Mouse (Mus musculus) R1 (cell line): ENCODE results near the gene Zbtb20.

Experiments
- DNase-seq: peaks from one replicate; pipeline ENCODE4 v3.0.0-alpha.2; 2018; ENCODE audit warnings: low read depth, low spot score

Zbtb20 gene

DNA sequence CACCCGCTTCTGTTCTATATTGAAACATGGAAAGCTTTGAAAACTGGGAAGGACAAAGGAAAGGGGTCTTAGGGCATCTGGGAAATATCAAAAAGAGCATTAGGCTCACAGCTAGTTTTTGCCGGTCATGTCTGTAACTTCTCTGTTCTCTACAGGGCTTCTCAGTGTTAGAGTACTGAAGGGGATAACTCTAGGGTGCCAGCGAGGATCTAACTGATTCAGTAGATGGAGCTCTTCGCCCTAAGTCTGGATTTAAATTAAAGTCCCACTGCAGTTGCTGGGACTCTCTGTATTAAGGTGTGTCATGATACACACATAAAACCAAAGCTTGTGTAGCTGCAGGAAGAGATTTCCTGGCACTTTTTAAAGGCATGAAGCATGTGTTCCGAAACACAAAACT is 634.8 kb downstream of the Zbtb20 start:
- no peak for DNase-seq

- no peak for DNase-seq
These were observed 635.9 kb downstream of the Zbtb20 start for GRCm38 (mm10) chr16:43511531-43511930.

DNA sequence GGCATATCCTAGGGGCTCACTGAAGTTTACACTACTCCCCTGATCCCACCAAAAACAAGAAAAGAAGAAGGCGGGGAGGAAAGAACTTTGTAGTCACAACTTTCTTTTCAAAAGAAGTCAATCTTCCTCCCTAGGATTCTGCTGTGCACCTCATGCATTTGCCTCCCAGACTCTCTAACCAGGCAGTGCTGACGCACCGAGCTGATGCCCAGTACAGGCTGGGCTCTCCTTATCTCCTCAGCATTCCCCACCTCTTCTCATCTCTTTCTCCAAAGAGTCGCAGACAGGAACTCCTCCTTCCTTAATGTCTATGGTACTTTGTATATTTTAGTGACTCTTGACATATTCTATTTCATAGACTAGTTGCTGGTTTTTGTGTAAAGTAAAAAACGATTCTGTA is 638.3 kb downstream of the Zbtb20 start:
- DNase-seq: no peak

DNA sequence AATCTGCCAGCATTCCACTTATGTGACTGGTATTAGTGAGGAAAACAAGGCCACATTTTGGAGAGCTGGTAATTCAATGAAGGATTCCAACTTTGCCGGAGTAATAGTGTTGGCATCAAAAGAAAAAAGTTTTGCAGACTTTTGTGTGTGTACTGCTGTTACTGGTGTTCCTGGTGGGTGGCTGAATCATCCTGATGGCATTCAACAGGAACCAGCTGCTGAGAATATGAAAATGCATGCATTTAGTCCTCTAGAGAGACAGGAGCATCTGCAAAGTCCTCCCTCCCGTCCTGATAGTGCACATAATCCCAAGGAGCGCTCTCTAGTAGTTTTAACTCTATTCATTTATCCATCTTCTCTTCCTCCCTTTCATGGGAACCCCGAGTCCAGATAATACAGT is 639.9 kb downstream of the Zbtb20 start:
- DNase-seq: no peak

GRCm38 (mm10) chr16:43520274-43520673 is 644.6 kb downstream of the Zbtb20 start:
- no peak for DNase-seq

GRCm38 (mm10) chr16:43522482-43522881 is 646.8 kb downstream of the Zbtb20 start:
- DNase-seq: no peak

- DNase-seq: no peak
These were observed 648.5 kb downstream of the Zbtb20 start for GRCm38 (mm10) chr16:43524179-43524578.

DNA sequence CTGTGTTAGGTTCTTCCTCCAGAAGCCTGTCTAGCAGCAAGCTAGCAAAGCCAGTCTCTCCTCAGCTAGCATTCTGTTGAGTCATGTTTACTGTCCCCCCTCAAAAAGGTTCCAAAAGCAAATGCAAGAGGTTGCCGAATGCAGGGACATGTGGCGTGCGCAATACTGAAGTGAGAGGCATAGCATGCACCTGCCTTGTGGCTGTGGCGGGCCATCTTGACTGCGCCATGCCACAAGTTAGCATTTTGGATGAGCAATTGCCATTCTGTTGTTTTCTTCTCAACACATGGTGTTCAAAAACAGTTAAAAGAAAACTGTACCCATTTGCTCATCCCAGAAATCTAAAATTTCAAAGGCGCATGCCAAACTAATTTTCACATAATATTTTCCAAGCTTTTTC is 649.9 kb downstream of the Zbtb20 start:
- no peak for DNase-seq

DNA sequence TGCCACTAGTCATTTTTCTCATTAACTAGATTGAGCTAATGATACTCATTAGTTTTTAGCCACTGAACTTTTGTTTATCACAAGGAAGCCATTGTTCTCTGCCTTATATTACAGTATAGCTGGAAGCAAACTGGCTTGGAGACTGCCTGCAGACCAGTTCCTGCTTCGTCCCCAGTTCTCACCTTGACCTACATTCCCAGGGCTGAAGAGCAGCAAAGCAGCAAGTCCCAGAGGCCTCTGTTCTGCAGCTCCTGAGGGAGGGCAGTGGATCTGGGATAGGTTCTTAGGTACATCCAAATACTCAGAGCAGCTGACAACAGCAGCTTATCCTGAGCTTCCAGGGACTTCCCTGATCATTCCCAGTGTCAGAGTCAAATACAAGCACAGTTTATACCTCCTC is 652.6 kb downstream of the Zbtb20 start:
- DNase-seq: no peak

DNA sequence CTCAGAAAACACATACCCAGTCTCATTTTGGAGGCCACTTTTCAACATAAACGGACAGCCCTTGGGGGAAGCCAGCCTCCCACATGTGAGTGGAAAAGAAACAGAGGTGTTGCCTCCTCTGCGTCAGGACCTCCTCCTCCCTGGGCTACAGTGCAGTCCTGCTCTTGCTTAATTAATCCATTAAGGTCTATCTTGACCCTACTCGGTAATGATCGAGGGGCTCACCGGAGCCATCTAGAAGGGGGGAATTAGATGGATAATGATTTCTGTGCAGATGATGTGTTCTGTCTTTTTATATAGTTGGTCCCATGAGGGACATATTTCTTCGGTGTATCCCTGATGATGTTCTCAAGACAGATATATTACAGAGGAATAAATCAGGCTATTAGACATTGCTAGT is 655.6 kb downstream of the Zbtb20 start:
- DNase-seq: no peak

DNA sequence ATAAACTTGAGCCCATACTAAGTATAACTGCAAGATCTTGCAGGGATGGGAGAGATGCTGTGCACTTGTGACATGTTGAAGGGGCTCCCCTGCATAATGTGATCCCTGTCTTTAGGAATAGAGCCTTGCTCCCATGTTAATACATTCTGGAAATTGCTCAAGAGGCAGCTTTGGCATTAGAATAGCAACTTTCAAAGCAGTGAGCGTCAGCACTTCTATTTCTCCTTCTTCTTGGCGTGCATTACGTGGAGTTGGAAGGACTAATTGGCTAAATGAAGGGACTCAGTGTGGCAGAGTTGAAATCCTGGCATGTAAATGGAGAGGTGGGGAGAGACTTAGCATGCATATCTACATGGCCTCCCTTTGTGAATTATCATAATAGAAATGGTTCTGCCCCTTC is 658.4 kb downstream of the Zbtb20 start:
- DNase-seq: no peak

DNA sequence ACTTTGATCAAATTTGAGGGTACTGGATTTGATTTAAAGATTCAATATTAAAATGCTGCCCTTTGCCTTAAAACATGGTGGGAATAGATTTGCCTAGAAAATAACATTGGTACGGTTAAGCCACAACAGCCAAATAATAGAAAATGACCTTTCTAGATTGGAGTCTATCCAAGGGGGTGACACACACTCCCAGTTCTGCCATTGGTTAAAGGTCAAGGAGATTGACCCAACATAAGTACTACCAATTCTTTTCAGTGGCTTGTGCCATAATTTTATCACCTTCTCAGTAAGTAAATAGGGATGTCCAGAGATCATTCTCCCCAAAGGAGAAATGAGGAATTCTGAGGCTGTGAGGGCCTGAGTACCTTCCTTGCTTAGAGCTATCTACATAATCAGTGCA is 660.2 kb downstream of the Zbtb20 start:
- no peak for DNase-seq

GRCm38 (mm10) chr16:43537163-43537562 is 661.5 kb downstream of the Zbtb20 start:
- DNase-seq: no peak

DNA sequence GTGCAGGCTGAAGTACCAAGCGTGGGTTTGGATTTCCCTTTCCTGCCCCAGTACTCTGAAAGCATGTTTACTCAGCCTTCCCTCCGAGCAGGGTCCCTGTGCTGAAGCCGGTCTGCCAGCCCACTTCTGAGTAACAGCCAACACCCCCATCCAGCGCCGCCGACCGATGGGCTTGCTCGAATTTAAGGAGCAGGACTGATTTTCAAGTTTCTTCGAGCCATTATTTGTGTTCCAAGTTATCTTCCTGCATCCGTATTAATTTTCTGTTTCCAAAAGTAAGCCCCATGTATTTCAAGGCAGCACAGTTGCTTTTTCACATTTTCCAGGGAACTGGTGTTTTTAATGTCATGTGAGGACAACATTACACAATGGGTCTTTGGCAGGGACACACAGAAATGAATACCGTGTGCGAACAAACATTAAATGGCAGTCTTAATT is 664.0 kb downstream of the Zbtb20 start:
- DNase-seq: peak; percentile 11

DNA sequence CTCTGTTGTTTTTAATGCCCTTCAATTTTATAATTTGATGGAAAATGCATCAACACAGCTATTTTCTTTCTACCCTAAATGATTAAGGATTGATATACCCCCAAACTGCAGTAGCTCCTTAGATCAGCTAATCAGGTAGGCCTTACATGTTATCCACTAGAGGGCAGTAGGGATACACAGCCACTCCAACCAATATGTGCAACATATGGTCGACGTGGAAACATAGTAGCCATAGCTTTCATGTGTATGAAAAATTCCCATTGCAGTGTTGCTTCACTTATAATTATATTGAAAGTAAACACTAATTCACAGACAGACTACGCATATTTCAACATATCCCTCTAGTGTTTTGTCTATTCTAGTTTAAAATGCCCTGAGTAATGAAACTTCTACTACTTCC is 664.4 kb downstream of the Zbtb20 start:
- peak; percentile 63 for DNase-seq

DNA sequence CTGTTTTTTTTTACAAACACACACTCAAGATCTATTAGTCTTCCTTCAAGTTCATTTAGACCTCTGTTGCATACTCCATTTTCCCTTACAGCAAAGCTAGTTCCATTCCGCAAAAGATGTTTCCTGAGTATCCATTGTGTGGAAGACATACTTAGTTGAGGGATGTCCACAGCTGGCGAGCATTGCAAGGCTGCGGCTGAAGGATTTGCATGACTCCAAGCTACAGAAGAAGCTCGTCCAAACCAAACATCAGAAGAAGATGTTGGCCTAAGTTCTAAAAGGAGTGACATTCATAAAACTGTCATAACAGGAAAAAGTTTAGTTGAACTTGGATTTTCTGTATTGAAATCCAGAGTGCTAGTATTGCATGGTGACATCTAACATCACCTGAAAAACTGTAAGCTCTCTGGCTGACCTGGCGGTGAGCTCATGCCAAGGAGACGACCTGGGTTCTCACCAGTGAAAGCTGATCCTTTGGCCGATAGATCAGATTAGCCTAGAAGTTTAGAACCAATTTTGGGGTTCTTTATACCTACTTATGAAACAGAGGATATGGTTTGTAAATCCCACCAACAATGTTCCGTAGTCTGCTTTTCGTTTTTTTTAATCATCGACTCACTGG is 665.0 kb downstream of the Zbtb20 start:
- DNase-seq: no peak

DNA sequence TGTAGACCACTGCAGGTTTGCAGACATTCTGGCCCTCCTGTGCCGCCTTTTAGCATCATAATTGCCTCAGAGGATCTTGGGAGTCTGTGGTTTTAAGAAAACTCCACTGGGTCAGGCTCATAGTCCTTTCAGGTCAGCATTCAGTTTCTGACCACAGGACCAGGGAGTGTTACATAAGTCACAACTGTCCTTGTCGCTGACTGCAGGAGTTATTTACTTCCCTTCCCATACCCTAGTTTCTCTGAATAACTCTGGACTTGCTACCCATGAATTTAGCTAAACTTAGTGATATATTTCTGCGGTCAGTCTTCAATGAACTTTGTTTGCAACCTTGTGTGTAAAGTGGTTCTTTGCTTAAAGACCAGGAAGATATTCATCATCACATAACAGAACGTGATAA is 669.6 kb downstream of the Zbtb20 start:
- no peak for DNase-seq

- DNase-seq: peak; percentile 15
These were observed 671.9 kb downstream of the Zbtb20 start for GRCm38 (mm10) chr16:43547323-43548180.

DNA sequence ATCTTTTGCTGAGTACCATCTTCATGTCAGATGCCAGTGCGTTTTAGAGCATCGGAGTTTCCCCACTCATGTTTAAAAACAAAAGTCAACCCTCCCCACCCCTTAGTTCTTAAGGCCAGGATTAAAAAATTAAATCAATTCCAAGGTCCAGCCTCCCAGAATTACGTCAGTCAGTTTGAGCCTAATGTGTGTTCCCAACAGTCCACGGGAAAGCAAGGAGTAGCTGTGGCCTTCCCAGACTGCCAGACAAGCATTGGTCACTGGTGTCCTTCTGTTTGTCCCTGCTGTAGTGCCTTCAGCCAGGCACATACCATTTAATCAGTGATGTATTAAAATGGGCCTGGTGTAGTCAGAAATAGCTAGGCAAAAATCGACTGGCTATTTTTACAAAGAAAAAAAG is 673.1 kb downstream of the Zbtb20 start:
- no peak for DNase-seq

GRCm38 (mm10) chr16:43549425-43550089 is 673.9 kb downstream of the Zbtb20 start:
- no peak for DNase-seq

DNA sequence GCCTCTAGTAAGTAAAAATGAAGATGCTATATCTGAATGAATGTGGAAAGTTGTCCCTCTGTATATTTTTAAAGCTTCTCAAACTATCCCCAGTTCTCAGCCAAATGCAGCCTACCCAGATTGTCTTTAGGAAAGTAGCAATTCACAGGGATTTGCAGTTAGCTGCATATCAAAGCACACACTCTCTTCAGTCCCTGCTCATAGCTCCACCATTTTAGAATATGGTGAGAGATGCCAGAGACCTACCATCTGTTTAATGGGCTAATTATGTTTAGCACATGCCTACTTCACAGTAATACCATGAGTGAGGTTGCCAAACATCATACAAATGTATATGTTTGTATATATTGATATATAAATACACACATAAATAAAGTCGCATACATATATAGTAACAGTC is 676.8 kb downstream of the Zbtb20 start:
- DNase-seq: no peak

DNA sequence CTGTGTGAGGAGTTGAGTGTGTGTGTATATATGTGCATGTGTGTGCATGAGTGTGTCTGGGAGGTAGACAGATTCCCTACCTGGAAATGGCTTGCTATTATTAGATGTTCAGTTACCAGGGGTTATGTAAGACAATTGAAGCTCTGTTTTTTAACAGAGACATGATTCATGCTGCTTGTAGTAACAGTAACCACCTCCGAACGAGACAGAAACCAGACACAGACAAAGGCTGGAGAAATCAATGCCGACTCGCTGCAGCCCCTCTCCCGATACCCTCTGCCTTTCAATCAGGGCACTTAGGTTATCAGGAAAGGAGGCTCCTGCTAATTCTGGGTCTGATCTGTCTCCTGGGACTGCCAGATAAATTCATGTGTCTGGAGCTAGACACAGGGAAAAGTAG is 681.7 kb downstream of the Zbtb20 start:
- no peak for DNase-seq

DNA sequence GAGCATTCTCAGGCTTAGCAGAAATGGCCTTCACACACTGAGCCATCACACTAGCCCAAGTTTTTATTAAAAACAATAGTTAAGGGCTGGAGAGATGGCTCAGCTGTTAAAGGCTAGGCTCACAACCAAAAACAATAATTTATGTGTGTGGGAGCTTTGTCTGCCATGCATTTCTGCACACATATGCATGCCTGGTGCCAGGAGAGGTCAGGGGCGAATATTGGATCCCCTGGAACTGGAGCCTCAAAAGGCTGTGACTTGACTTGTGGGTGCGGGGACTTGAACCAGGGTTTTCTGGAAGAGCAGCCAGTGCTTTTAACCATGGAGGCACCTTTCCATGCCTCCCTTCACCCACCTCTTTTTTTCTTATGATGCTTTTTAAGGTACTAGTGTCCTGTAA is 685.6 kb downstream of the Zbtb20 start:
- no peak for DNase-seq
